Mouse (Mus musculus): Measurements from ENCODE around the gene Vwa8. TPM values are rescaled to one million over a fixed set of nuclear protein-coding genes. Genes with fewer than 3 reads are reported as not detected.

The Vwa8 gene
- total and polyA plus RNA-seq, 3 experiments: 4.5 to 35.4 (median 18.5) TPM

- Histone ChIP-seq H3K36me3 (replicated peaks) (peaks cover 29% of the 10 kb centered on the region), H3K27me3 (ENCODE audit: insufficient read depth, low read length) (no peaks in the 10 kb centered on the region), H3K4me1 (ENCODE audit: insufficient read depth, low read depth, low read length) (no peaks in the 10 kb centered on the region), H3K4me3 (ENCODE audit: low read depth, low read length) (no peak overlapping the region), H3K9me3 (replicated peaks) (no peaks in the 10 kb centered on the region)
- TF ChIP-seq POLR2AphosphoS5 (IDR thresholded peaks at IDR 0.05; ENCODE audit: insufficient replicate concordance, low read depth, low read length): no peak
- TF ChIP-seq TAL1 (conservative IDR thresholded peaks at IDR 0.05; ENCODE audit: low read depth, low read length): no peak
- TF ChIP-seq CTCF (IDR thresholded peaks at IDR 0.05; ENCODE audit: low read depth, low read length): no peak
- no peak for TF ChIP-seq GATA1 (IDR thresholded peaks at IDR 0.05; ENCODE audit: borderline replicate concordance, low read length)
- TF ChIP-seq GATA2 (IDR thresholded peaks at IDR 0.05; ENCODE audit: borderline replicate concordance, low read depth, low read length): no peak
- DNase-seq (ENCODE audit: low spot score) (no peak), ATAC-seq (ENCODE audit: extremely low read depth, insufficient number of reproducible peaks, low FRiP score, poor library complexity, severe bottlenecking) (no peak)
Observed at GRCm38 (mm10) chr14:79069515-79069914, 220.7 kb downstream of the Vwa8 start.

- Histone ChIP-seq H3K9me3 (replicated peaks) (no peaks in the 10 kb centered on the region), H3K36me3 (replicated peaks) (peaks cover 17% of the 10 kb centered on the region), H3K27me3 (ENCODE audit: insufficient read depth, low read length) (no peaks in the 10 kb centered on the region), H3K4me1 (ENCODE audit: insufficient read depth, low read depth, low read length) (no peaks in the 10 kb centered on the region), H3K4me3 (ENCODE audit: low read depth, low read length) (no peak overlapping the region)
- no peak for DNase-seq (ENCODE audit: low spot score)
- no peak for ATAC-seq (ENCODE audit: extremely low read depth, insufficient number of reproducible peaks, low FRiP score, poor library complexity, severe bottlenecking)
- TF ChIP-seq CTCF (IDR thresholded peaks at IDR 0.05; ENCODE audit: low read depth, low read length) (no peak), GATA1 (IDR thresholded peaks at IDR 0.05; ENCODE audit: borderline replicate concordance, low read length) (no peak), GATA2 (IDR thresholded peaks at IDR 0.05; ENCODE audit: borderline replicate concordance, low read depth, low read length) (no peak), POLR2AphosphoS5 (IDR thresholded peaks at IDR 0.05; ENCODE audit: insufficient replicate concordance, low read depth, low read length) (no peak), TAL1 (conservative IDR thresholded peaks at IDR 0.05; ENCODE audit: low read depth, low read length) (no peak)
Observed at GRCm38 (mm10) chr14:79074786-79075185, 225.9 kb downstream of the Vwa8 start.

- Histone ChIP-seq H3K9me3 (replicated peaks) (no peaks in the 10 kb centered on the region), H3K27me3 (ENCODE audit: insufficient read depth, low read length) (no peaks in the 10 kb centered on the region), H3K36me3 (replicated peaks) (peaks cover 13% of the 10 kb centered on the region), H3K4me1 (ENCODE audit: insufficient read depth, low read depth, low read length) (no peaks in the 10 kb centered on the region), H3K4me3 (ENCODE audit: low read depth, low read length) (no peak overlapping the region)
- no peak for ATAC-seq (ENCODE audit: extremely low read depth, insufficient number of reproducible peaks, low FRiP score, poor library complexity, severe bottlenecking)
- DNase-seq (ENCODE audit: low spot score): no peak
- TF ChIP-seq TAL1 (conservative IDR thresholded peaks at IDR 0.05; ENCODE audit: low read depth, low read length): no peak
- TF ChIP-seq GATA2 (IDR thresholded peaks at IDR 0.05; ENCODE audit: borderline replicate concordance, low read depth, low read length): no peak
- TF ChIP-seq CTCF (IDR thresholded peaks at IDR 0.05; ENCODE audit: low read depth, low read length): no peak
- TF ChIP-seq GATA1 (IDR thresholded peaks at IDR 0.05; ENCODE audit: borderline replicate concordance, low read length): no peak
- TF ChIP-seq POLR2AphosphoS5 (IDR thresholded peaks at IDR 0.05; ENCODE audit: insufficient replicate concordance, low read depth, low read length): no peak
Observed at GRCm38 (mm10) chr14:79076560-79077300, 227.9 kb downstream of the Vwa8 start.

GRCm38 (mm10) chr14:79083573-79083972 lies 234.7 kb downstream of the Vwa8 start:
- no peaks in the 10 kb centered on the region for H3K9me3 ChIP-seq (replicated peaks)
- DNase-seq (ENCODE audit: low spot score): no peak
- no peak for ATAC-seq (ENCODE audit: extremely low read depth, insufficient number of reproducible peaks, low FRiP score, poor library complexity, severe bottlenecking)
- peaks cover 21% of the 10 kb centered on the region for H3K36me3 ChIP-seq (replicated peaks)
- no peaks in the 10 kb centered on the region for H3K4me1 ChIP-seq (ENCODE audit: insufficient read depth, low read depth, low read length)
- H3K4me3 ChIP-seq (ENCODE audit: low read depth, low read length): no peak overlapping the region
- no peak for TF ChIP-seq CTCF (IDR thresholded peaks at IDR 0.05; ENCODE audit: low read depth, low read length)
- TF ChIP-seq GATA2 (IDR thresholded peaks at IDR 0.05; ENCODE audit: borderline replicate concordance, low read depth, low read length): no peak
- no peak for TF ChIP-seq POLR2AphosphoS5 (IDR thresholded peaks at IDR 0.05; ENCODE audit: insufficient replicate concordance, low read depth, low read length)
- no peak for TF ChIP-seq TAL1 (conservative IDR thresholded peaks at IDR 0.05; ENCODE audit: low read depth, low read length)
- TF ChIP-seq GATA1 (IDR thresholded peaks at IDR 0.05; ENCODE audit: borderline replicate concordance, low read length): no peak
- no peaks in the 10 kb centered on the region for H3K27me3 ChIP-seq (ENCODE audit: insufficient read depth, low read length)

GRCm38 (mm10) chr14:79086006-79086405 lies 237.2 kb downstream of the Vwa8 start:
- TF ChIP-seq GATA1 (IDR thresholded peaks at IDR 0.05; ENCODE audit: borderline replicate concordance, low read length) (no peak), POLR2AphosphoS5 (IDR thresholded peaks at IDR 0.05; ENCODE audit: insufficient replicate concordance, low read depth, low read length) (no peak), TAL1 (conservative IDR thresholded peaks at IDR 0.05; ENCODE audit: low read depth, low read length) (no peak), CTCF (IDR thresholded peaks at IDR 0.05; ENCODE audit: low read depth, low read length) (no peak), GATA2 (IDR thresholded peaks at IDR 0.05; ENCODE audit: borderline replicate concordance, low read depth, low read length) (no peak)
- no peak overlapping the region for H3K4me3 ChIP-seq (ENCODE audit: low read depth, low read length)
- no peaks in the 10 kb centered on the region for H3K9me3 ChIP-seq (replicated peaks)
- H3K4me1 ChIP-seq (ENCODE audit: insufficient read depth, low read depth, low read length): no peaks in the 10 kb centered on the region
- no peak for ATAC-seq (ENCODE audit: extremely low read depth, insufficient number of reproducible peaks, low FRiP score, poor library complexity, severe bottlenecking)
- H3K36me3 ChIP-seq (replicated peaks): peaks cover 21% of the 10 kb centered on the region
- DNase-seq (ENCODE audit: low spot score): no peak
- no peaks in the 10 kb centered on the region for H3K27me3 ChIP-seq (ENCODE audit: insufficient read depth, low read length)

- TF ChIP-seq CTCF (IDR thresholded peaks at IDR 0.05; ENCODE audit: low read depth, low read length) (no peak), GATA1 (IDR thresholded peaks at IDR 0.05; ENCODE audit: borderline replicate concordance, low read length) (no peak), POLR2AphosphoS5 (IDR thresholded peaks at IDR 0.05; ENCODE audit: insufficient replicate concordance, low read depth, low read length) (no peak), TAL1 (conservative IDR thresholded peaks at IDR 0.05; ENCODE audit: low read depth, low read length) (no peak), GATA2 (IDR thresholded peaks at IDR 0.05; ENCODE audit: borderline replicate concordance, low read depth, low read length) (no peak)
- Histone ChIP-seq H3K4me3 (ENCODE audit: low read depth, low read length) (no peak overlapping the region), H3K27me3 (ENCODE audit: insufficient read depth, low read length) (no peaks in the 10 kb centered on the region), H3K36me3 (replicated peaks) (peaks cover 22% of the 10 kb centered on the region), H3K4me1 (ENCODE audit: insufficient read depth, low read depth, low read length) (no peaks in the 10 kb centered on the region), H3K9me3 (replicated peaks) (no peaks in the 10 kb centered on the region)
- ATAC-seq (ENCODE audit: extremely low read depth, insufficient number of reproducible peaks, low FRiP score, poor library complexity, severe bottlenecking): no peak
- DNase-seq (ENCODE audit: low spot score): no peak
Observed at GRCm38 (mm10) chr14:79089464-79089863, 240.6 kb downstream of the Vwa8 start.
